Comparison of ENCODE assay signal across 18 mouse cellular contexts in genomic region chr3:105300693-105301548, GRCm38 (mm10).
DNase-seq lines count a peak whose midpoint lies in the region; ATAC-seq and TF ChIP-seq lines count a peak whose summit lies in the region.
"Had no signal": no experiment of that assay in that cellular context is flagged by ENCODE, and none has a peak within 500 bp of the region (broad histone marks: within the 10 kb centered on the region; RNA-seq: fewer than 3 reads in every experiment).

No protein-coding gene starts in this region.

- H3K9me3 ChIP-seq in midbrain, embryonic 14.5 days (ENCODE audit: control insufficient read depth, low read length), result no peaks in the 10 kb centered on the region
- no peaks in the 10 kb centered on the region for H3K9me3 ChIP-seq in midbrain, embryonic 16.5 days (replicated peaks; ENCODE audit: control insufficient read depth, low read length, poor library complexity, severe bottlenecking)
- H3K9me3 ChIP-seq in forebrain, postnatal 0 days (ENCODE audit: low read length), result no peaks in the 10 kb centered on the region
- H3K9me3 ChIP-seq: forebrain, embryonic 15.5 days; hindbrain, embryonic 10.5 days; limb, embryonic 13.5 days; liver, embryonic 13.5 days; midbrain, embryonic 12.5 days had no signal

- no peak overlapping the region for H3K4me2 ChIP-seq in midbrain, embryonic 14.5 days (ENCODE audit: low read length)
- H3K4me2 ChIP-seq in midbrain, embryonic 16.5 days (ENCODE audit: low read length), result no peak overlapping the region
- no peak overlapping the region for H3K4me2 ChIP-seq in forebrain, postnatal 0 days (ENCODE audit: low read depth)
- H3K4me2 ChIP-seq: forebrain, embryonic 15.5 days; limb, embryonic 13.5 days; liver, embryonic 13.5 days; lung, embryonic 14.5 days; midbrain, embryonic 12.5 days had no signal

- no peaks in the 10 kb centered on the region for H3K4me1 ChIP-seq in midbrain, embryonic 14.5 days (ENCODE audit: control insufficient read depth, insufficient read depth, low read length)
- no peaks in the 10 kb centered on the region for H3K4me1 ChIP-seq in midbrain, embryonic 16.5 days (ENCODE audit: control insufficient read depth, insufficient read depth, low read length)
- H3K4me1 ChIP-seq in forebrain, postnatal 0 days (ENCODE audit: insufficient read depth), result no peaks in the 10 kb centered on the region
- H3K4me1 ChIP-seq: forebrain, embryonic 15.5 days; hindbrain, embryonic 10.5 days; limb, embryonic 13.5 days; liver, embryonic 13.5 days; midbrain, embryonic 12.5 days had no signal

- no peak overlapping the region for H3K27ac ChIP-seq in midbrain, embryonic 14.5 days (replicated peaks; ENCODE audit: low read depth, low read length)
- no peak overlapping the region for H3K27ac ChIP-seq in midbrain, embryonic 16.5 days (ENCODE audit: low read length)
- H3K27ac ChIP-seq in forebrain, postnatal 0 days (ENCODE audit: low read depth, low read length), result no peak overlapping the region
- H3K27ac ChIP-seq: forebrain, embryonic 15.5 days; hindbrain, embryonic 10.5 days; limb, embryonic 13.5 days; liver, embryonic 13.5 days; midbrain, embryonic 12.5 days had no signal

- H3K9ac ChIP-seq in midbrain, embryonic 14.5 days (replicated peaks; ENCODE audit: low read length), result no peak overlapping the region
- no peak overlapping the region for H3K9ac ChIP-seq in midbrain, embryonic 16.5 days (ENCODE audit: low read depth, low read length)
- H3K9ac ChIP-seq in forebrain, postnatal 0 days, result no peak overlapping the region
- H3K9ac ChIP-seq: forebrain, embryonic 15.5 days; limb, embryonic 13.5 days; liver, embryonic 13.5 days; lung, embryonic 14.5 days; midbrain, embryonic 12.5 days had no signal

- 69% methylated on average over 7 of the region's 7 CpGs for WGBS in midbrain, embryonic 14.5 days
- 63% methylated on average over 7 of the region's 7 CpGs for WGBS in midbrain, embryonic 16.5 days
- WGBS in forebrain, postnatal 0 days, result 70% methylated on average over 7 of the region's 7 CpGs

- DNase-seq in midbrain, embryonic 14.5 days, result peak; percentile 17
- DNase-seq in brain, embryonic 14.5 days (ENCODE audit: low read depth), result peak; percentile 15
- DNase-seq in kidney, adult 9 months, result peak; percentile 43
- DNase-seq in kidney, postnatal 36 days, result peak; percentile 19 to 42
- no peak for DNase-seq in cerebellum, adult 11 months
- no peak for DNase-seq in forebrain, postnatal 0 days
- DNase-seq: cerebellum, postnatal 10 days; liver, embryonic 13.5 days; lung, embryonic 14.5 days; lung, postnatal 4 days; right cerebral cortex, adult 18-20 months; thymus, postnatal 4 days had no signal

- H3K36me3 ChIP-seq in midbrain, embryonic 14.5 days (ENCODE audit: control insufficient read depth, insufficient read depth, low read length), result no peaks in the 10 kb centered on the region
- no peaks in the 10 kb centered on the region for H3K36me3 ChIP-seq in midbrain, embryonic 16.5 days (ENCODE audit: control insufficient read depth, insufficient read depth, low read length)
- H3K36me3 ChIP-seq in forebrain, postnatal 0 days (ENCODE audit: insufficient read depth), result no peaks in the 10 kb centered on the region
- H3K36me3 ChIP-seq: forebrain, embryonic 15.5 days; hindbrain, embryonic 10.5 days; limb, embryonic 13.5 days; liver, embryonic 13.5 days; midbrain, embryonic 12.5 days had no signal

- TF ChIP-seq POLR2A in brain, embryonic 14.5 days (IDR thresholded peaks at IDR 0.05; ENCODE audit: borderline replicate concordance, extremely low read depth, insufficient read depth, insufficient read length, poor library complexity, severe bottlenecking), result no peak

- no peaks in the 10 kb centered on the region for H3K27me3 ChIP-seq in midbrain, embryonic 14.5 days (ENCODE audit: control insufficient read depth, insufficient read depth, low read length)
- H3K27me3 ChIP-seq in midbrain, embryonic 16.5 days (ENCODE audit: control insufficient read depth, insufficient read depth, low read depth, low read length), result no peaks in the 10 kb centered on the region
- H3K27me3 ChIP-seq in forebrain, postnatal 0 days (ENCODE audit: insufficient read depth, low read length), result no peaks in the 10 kb centered on the region
- H3K27me3 ChIP-seq: forebrain, embryonic 15.5 days; limb, embryonic 13.5 days; liver, embryonic 13.5 days; midbrain, embryonic 12.5 days had no signal

- no peak for ATAC-seq in midbrain, embryonic 14.5 days (ENCODE audit: low FRiP score, low TSS enrichment)
- no peak for ATAC-seq in midbrain, embryonic 16.5 days
- ATAC-seq in forebrain, postnatal 0 days, result no peak
- ATAC-seq: forebrain, embryonic 15.5 days had no signal

- H3K4me3 ChIP-seq in midbrain, embryonic 14.5 days (replicated peaks; ENCODE audit: low read depth, low read length), result no peak overlapping the region
- H3K4me3 ChIP-seq in midbrain, embryonic 16.5 days (ENCODE audit: low read depth, low read length), result no peak overlapping the region
- H3K4me3 ChIP-seq in forebrain, postnatal 0 days (ENCODE audit: low read depth, low read length), result no peak overlapping the region
- H3K4me3 ChIP-seq: forebrain, embryonic 15.5 days; hindbrain, embryonic 10.5 days; limb, embryonic 13.5 days; liver, embryonic 13.5 days; midbrain, embryonic 12.5 days; myocyte had no signal

- TF ChIP-seq CTCF in brain, embryonic 14.5 days (IDR thresholded peaks at IDR 0.05; ENCODE audit: borderline replicate concordance, extremely low read depth, insufficient read depth, insufficient read length), result no peak
- no peak for TF ChIP-seq CTCF in forebrain, postnatal 0 days (IDR thresholded peaks at IDR 0.05; ENCODE audit: low read depth)

Comparison
In these comparisons a context has a peak if more than half of its experiments do, and no peak if none do; other contexts are left out.
1. DNase-seq: peak in midbrain, embryonic 14.5 days (single experiment), brain, embryonic 14.5 days (single experiment), kidney, adult 9 months (single experiment) and kidney, postnatal 36 days (2 of 2); none in cerebellum, adult 11 months (single experiment) and forebrain, postnatal 0 days (single experiment).